Comparison of ENCODE assay signal across 28 mouse cellular contexts in genomic region chr1:55079677-55080076, GRCm38 (mm10). TPM values are rescaled to one million over a fixed set of nuclear protein-coding genes. Genes with fewer than 3 reads are reported as not detected.
A peak's percentile ranks its signal among the peaks of the same experiment; 100 is the strongest.
DNase-seq lines count a peak whose midpoint lies in the region; TF ChIP-seq lines count a peak whose summit lies in the region.
"Had no signal": no experiment of that assay in that cellular context is flagged by ENCODE, and none has a peak within 500 bp of the region (broad histone marks: within the 10 kb centered on the region; RNA-seq: fewer than 3 reads in every experiment).

No protein-coding gene starts in this region.

- H3K4me3 ChIP-seq in kidney, adult 2 months (ENCODE audit: insufficient read depth, low read depth, low read length): no peak overlapping the region
- no peak overlapping the region for H3K4me3 ChIP-seq in ES-Bruce4 (ENCODE audit: low read depth, low read length)
- no peak overlapping the region for H3K4me3 ChIP-seq in brown adipose tissue, adult 24 weeks (ENCODE audit: insufficient read depth, low read depth, low read length)
- H3K4me3 ChIP-seq: embryonic facial prominence, embryonic 13.5 days; forebrain, embryonic 10.5 days; heart, embryonic 13.5 days; kidney, embryonic 15.5 days; limb, embryonic 12.5 days; liver, embryonic 15.5 days; lung, embryonic 15.5 days; midbrain, embryonic 10.5 days; myocyte; neural tube, embryonic 12.5 days had no signal

- peak; percentile 84 for DNase-seq in heart, adult 11 months
- no peak for DNase-seq in heart, postnatal 25 days (ENCODE audit: low spot score)
- peak; percentile 39 for DNase-seq in kidney, adult 2 months
- no peak for DNase-seq in kidney, adult 8-10 months
- DNase-seq in thymus, postnatal 25 days: no peak
- DNase-seq: adrenal gland, adult 2 months; B cell, adult 2 months; cerebellum, adult 18-20 months; cerebellum, postnatal 10 days; gastrocnemius, postnatal 25 days; kidney, postnatal 25 days; right cerebral cortex, adult 18-20 months; thymus, adult 2 months; thymus, postnatal 4 days had no signal

- no peak for TF ChIP-seq CTCF in kidney, adult 2 months (conservative IDR thresholded peaks at IDR 0.05; ENCODE audit: insufficient read depth, insufficient read length, low read depth, low read length)
- TF ChIP-seq CTCF in ES-Bruce4 (IDR thresholded peaks at IDR 0.05; ENCODE audit: low read depth, low read length): no peak

- no peak overlapping the region for H3K9ac ChIP-seq in ES-Bruce4 (ENCODE audit: low read depth, poor library complexity, severe bottlenecking)
- H3K9ac ChIP-seq: embryonic facial prominence, embryonic 13.5 days; heart, embryonic 13.5 days; hindbrain, embryonic 14.5 days; kidney, embryonic 15.5 days; limb, embryonic 12.5 days; liver, embryonic 15.5 days; lung, embryonic 15.5 days; neural tube, embryonic 12.5 days had no signal

- no peak overlapping the region for H3K27ac ChIP-seq in kidney, adult 2 months (ENCODE audit: insufficient read depth, low read depth, low read length)
- 0 out of 2 replicates have a peak overlapping the region, but pooled peaks have one; percentile 5 for H3K27ac ChIP-seq in ES-Bruce4 (ENCODE audit: insufficient read depth, low read length)
- 0 out of 2 replicates have a peak overlapping the region, but pooled peaks have one; percentile 2 for H3K27ac ChIP-seq in brown adipose tissue, adult 24 weeks (replicated peaks; ENCODE audit: low read depth, low read length)
- H3K27ac ChIP-seq: embryonic facial prominence, embryonic 13.5 days; forebrain, embryonic 10.5 days; heart, embryonic 13.5 days; hindbrain, embryonic 14.5 days; kidney, embryonic 15.5 days; limb, embryonic 12.5 days; liver, embryonic 15.5 days; lung, embryonic 15.5 days; midbrain, embryonic 10.5 days; neural tube, embryonic 12.5 days; stomach, postnatal 0 days had no signal

- TF ChIP-seq EP300 in ES-Bruce4 (IDR thresholded peaks at IDR 0.05; ENCODE audit: insufficient read depth, low read depth, low read length): no peak

- WGBS in kidney, adult 2 months: 81% methylated on average over 4 of the region's 4 CpGs

- no peaks in the 10 kb centered on the region for H3K27me3 ChIP-seq in kidney, adult 2 months (replicated peaks; ENCODE audit: control insufficient read depth, insufficient read depth, low read length)
- no peaks in the 10 kb centered on the region for H3K27me3 ChIP-seq in ES-Bruce4 (ENCODE audit: control insufficient read depth, insufficient read depth, low read length, poor library complexity, severe bottlenecking)
- H3K27me3 ChIP-seq: embryonic facial prominence, embryonic 13.5 days; heart, embryonic 13.5 days; kidney, embryonic 15.5 days; limb, embryonic 12.5 days; liver, embryonic 15.5 days; lung, embryonic 15.5 days; neural tube, embryonic 12.5 days had no signal

- no peak for TF ChIP-seq POLR2A in kidney, adult 2 months (IDR thresholded peaks at IDR 0.05; ENCODE audit: low read depth, low read length)
- no peak for TF ChIP-seq POLR2A in ES-Bruce4 (IDR thresholded peaks at IDR 0.05; ENCODE audit: insufficient read depth, low read length)

- H3K9me3 ChIP-seq in ES-Bruce4 (replicated peaks; ENCODE audit: control insufficient read depth, insufficient read depth, low read length, poor library complexity, severe bottlenecking): no peaks in the 10 kb centered on the region
- H3K9me3 ChIP-seq: forebrain, embryonic 10.5 days; kidney, embryonic 15.5 days; limb, embryonic 12.5 days; liver, embryonic 15.5 days; lung, embryonic 15.5 days; neural tube, embryonic 12.5 days had no signal

- intact Hi-C loops in heart, postnatal 25 days (cut with DNase I): no loop called here

- peaks cover 17% of the 10 kb centered on the region for H3K36me3 ChIP-seq in kidney, adult 2 months (ENCODE audit: control insufficient read depth, insufficient read depth, low read length)
- peaks cover 63% of the 10 kb centered on the region for H3K36me3 ChIP-seq in ES-Bruce4 (ENCODE audit: control insufficient read depth, insufficient read depth, low read length, poor library complexity, severe bottlenecking)

- peaks cover 3% of the 10 kb centered on the region; the same call in 1 of the 2 replicates for H3K4me1 ChIP-seq in kidney, adult 2 months (ENCODE audit: control insufficient read depth, insufficient read depth, low read length)
- no peaks in the 10 kb centered on the region for H3K4me1 ChIP-seq in ES-Bruce4 (ENCODE audit: control insufficient read depth, insufficient read depth, low read length)
- H3K4me1 ChIP-seq in brown adipose tissue, adult 24 weeks (ENCODE audit: control insufficient read depth, insufficient read depth, insufficient read length, low read length): no peaks in the 10 kb centered on the region
- H3K4me1 ChIP-seq: limb, embryonic 12.5 days; neural tube, embryonic 12.5 days had no signal

RNA-seq across cellular contexts. Expression of gene Hspe1, which starts 8.3 kb away (rescaled TPM):
- 100 to 1,000 TPM; 159 to 187 TPM for total RNA-seq in heart, postnatal 25 days (2021)
- 46.2 and 90.1 TPM in 2 replicates for polyA plus RNA-seq in kidney, adult 2 months (2012; rRNA removed)
- polyA plus RNA-seq in ES-Bruce4 (2011; ENCODE audit: insufficient read depth, insufficient read length, low read depth, missing spikeins): 622 and 631 TPM in 2 replicates
- polyA plus RNA-seq in brown adipose tissue, adult 24 weeks (2012; ENCODE audit: insufficient read depth, insufficient read length, missing spikeins): 681 and 735 TPM in 2 replicates

RNA-seq across cellular contexts. Expression of gene Hspd1, which starts 8.4 kb away (rescaled TPM):
- 100 to 1,000 TPM; 361 to 395 TPM for total RNA-seq in heart, postnatal 25 days (2021)
- polyA plus RNA-seq in kidney, adult 2 months (2012; rRNA removed): 66.8 and 99.8 TPM in 2 replicates
- polyA plus RNA-seq in ES-Bruce4 (2011; ENCODE audit: insufficient read depth, insufficient read length, low read depth, missing spikeins): 626 and 704 TPM in 2 replicates
- polyA plus RNA-seq in brown adipose tissue, adult 24 weeks (2012; ENCODE audit: insufficient read depth, insufficient read length, missing spikeins): 567 and 689 TPM in 2 replicates

RNA-seq across cellular contexts. Expression of gene Coq10b, which starts 27.1 kb away (rescaled TPM):
- 10 to 100 TPM; 24.2 to 67.0 TPM for total RNA-seq in heart, postnatal 25 days (2021)
- 16.2 and 20.7 TPM in 2 replicates for polyA plus RNA-seq in kidney, adult 2 months (2012; rRNA removed)
- 21.2 and 27.1 TPM in 2 replicates for polyA plus RNA-seq in ES-Bruce4 (2011; ENCODE audit: insufficient read depth, insufficient read length, low read depth, missing spikeins)
- 34.4 and 39.4 TPM in 2 replicates for polyA plus RNA-seq in brown adipose tissue, adult 24 weeks (2012; ENCODE audit: insufficient read depth, insufficient read length, missing spikeins)

RNA-seq across cellular contexts. Expression of gene Mob4, which starts 51.4 kb away (rescaled TPM):
- total RNA-seq in heart, postnatal 25 days (2021): 10 to 100 TPM; 32.5 to 34.4 TPM
- polyA plus RNA-seq in kidney, adult 2 months (2012; rRNA removed): 10.3 and 16.0 TPM in 2 replicates
- 77.2 and 83.5 TPM in 2 replicates for polyA plus RNA-seq in ES-Bruce4 (2011; ENCODE audit: insufficient read depth, insufficient read length, low read depth, missing spikeins)
- 55.4 and 55.8 TPM in 2 replicates for polyA plus RNA-seq in brown adipose tissue, adult 24 weeks (2012; ENCODE audit: insufficient read depth, insufficient read length, missing spikeins)

RNA-seq across cellular contexts. Expression of gene Sf3b1, which starts 52.4 kb away (rescaled TPM):
- total RNA-seq in heart, postnatal 25 days (2021): 10 to 100 TPM; 69.3 to 87.4 TPM
- polyA plus RNA-seq in kidney, adult 2 months (2012; rRNA removed): 24.3 and 33.6 TPM in 2 replicates
- 277 and 314 TPM in 2 replicates for polyA plus RNA-seq in ES-Bruce4 (2011; ENCODE audit: insufficient read depth, insufficient read length, low read depth, missing spikeins)
- polyA plus RNA-seq in brown adipose tissue, adult 24 weeks (2012; ENCODE audit: insufficient read depth, insufficient read length, missing spikeins): 58.4 and 61.2 TPM in 2 replicates

Comparison
In these comparisons a context has a peak if more than half of its experiments do, and no peak if none do; other contexts are left out.
1. DNase-seq: peak in heart, adult 11 months (single experiment) and kidney, adult 2 months (single experiment); none in heart, postnatal 25 days (single experiment), kidney, adult 8-10 months (0 of 2) and thymus, postnatal 25 days (single experiment).